Mouse (Mus musculus): ENCODE measurements around the gene Dcp1a. TPM values are rescaled to one million over a fixed set of nuclear protein-coding genes. Genes with fewer than 3 reads are reported as not detected.

Gene Dcp1a
- polyA plus RNA-seq, 1 experiment: 54.6 TPM

- H3K36me3 ChIP-seq (ENCODE audit: control insufficient read depth, insufficient read depth, low read length, poor library complexity, severe bottlenecking): peaks cover 10% of the 10 kb centered on the region
Measured at GRCm38 (mm10) chr14:30528392-30528791, 49.1 kb downstream of the Dcp1a start.

GRCm38 (mm10) chr14:30528961-30529360, 49.6 kb downstream of the Dcp1a start:
- Histone ChIP-seq H3K4me1 (ENCODE audit: control insufficient read depth, insufficient read depth, low read length) (peaks cover 3% of the 10 kb centered on the region), H3K9ac (ENCODE audit: low read depth, poor library complexity, severe bottlenecking) (0 out of 2 replicates have a peak overlapping the region, but pooled peaks have one; percentile 22), H3K9me3 (replicated peaks; ENCODE audit: control insufficient read depth, insufficient read depth, low read length, poor library complexity, severe bottlenecking) (no peaks in the 10 kb centered on the region), H3K27me3 (ENCODE audit: control insufficient read depth, insufficient read depth, low read length, poor library complexity, severe bottlenecking) (no peaks in the 10 kb centered on the region), H3K4me3 (ENCODE audit: low read depth, low read length) (no peak overlapping the region), H3K27ac (ENCODE audit: insufficient read depth, low read length) (peak overlapping the region; percentile 82), H3K36me3 (ENCODE audit: control insufficient read depth, insufficient read depth, low read length, poor library complexity, severe bottlenecking) (peaks cover 5% of the 10 kb centered on the region; the same call in 1 of the 2 replicates)
- TF ChIP-seq CTCF (IDR thresholded peaks at IDR 0.05; ENCODE audit: low read depth, low read length): no peak
- no peak for TF ChIP-seq POLR2A (IDR thresholded peaks at IDR 0.05; ENCODE audit: insufficient read depth, low read length)
- TF ChIP-seq EP300 (IDR thresholded peaks at IDR 0.05; ENCODE audit: insufficient read depth, low read depth, low read length): no peak

More at GRCm38 (mm10) chr14:30528392-30528791, 49.1 kb downstream of the Dcp1a start:
- Histone ChIP-seq H3K9me3 (replicated peaks; ENCODE audit: control insufficient read depth, insufficient read depth, low read length, poor library complexity, severe bottlenecking) (no peaks in the 10 kb centered on the region), H3K4me1 (ENCODE audit: control insufficient read depth, insufficient read depth, low read length) (peaks cover 3% of the 10 kb centered on the region), H3K27me3 (ENCODE audit: control insufficient read depth, insufficient read depth, low read length, poor library complexity, severe bottlenecking) (no peaks in the 10 kb centered on the region), H3K9ac (ENCODE audit: low read depth, poor library complexity, severe bottlenecking) (no peak overlapping the region), H3K4me3 (ENCODE audit: low read depth, low read length) (no peak overlapping the region), H3K27ac (ENCODE audit: insufficient read depth, low read length) (no peak overlapping the region)
- TF ChIP-seq CTCF (IDR thresholded peaks at IDR 0.05; ENCODE audit: low read depth, low read length) (no peak), EP300 (IDR thresholded peaks at IDR 0.05; ENCODE audit: insufficient read depth, low read depth, low read length) (no peak), POLR2A (IDR thresholded peaks at IDR 0.05; ENCODE audit: insufficient read depth, low read length) (no peak)

GRCm38 (mm10) chr14:30529454-30529853, 50.1 kb downstream of the Dcp1a start:
- no peaks in the 10 kb centered on the region for H3K9me3 ChIP-seq (replicated peaks; ENCODE audit: control insufficient read depth, insufficient read depth, low read length, poor library complexity, severe bottlenecking)
- no peak for TF ChIP-seq EP300 (IDR thresholded peaks at IDR 0.05; ENCODE audit: insufficient read depth, low read depth, low read length)
- no peak for TF ChIP-seq CTCF (IDR thresholded peaks at IDR 0.05; ENCODE audit: low read depth, low read length)
- no peak for TF ChIP-seq POLR2A (IDR thresholded peaks at IDR 0.05; ENCODE audit: insufficient read depth, low read length)

GRCm38 (mm10) chr14:30530726-30531269, 51.5 kb downstream of the Dcp1a start:
- Histone ChIP-seq H3K36me3 (ENCODE audit: control insufficient read depth, insufficient read depth, low read length, poor library complexity, severe bottlenecking) (no peaks in the 10 kb centered on the region; the same call in 1 of the 2 replicates), H3K4me3 (ENCODE audit: low read depth, low read length) (peak overlapping the region; percentile 30), H3K9me3 (replicated peaks; ENCODE audit: control insufficient read depth, insufficient read depth, low read length, poor library complexity, severe bottlenecking) (no peaks in the 10 kb centered on the region), H3K9ac (ENCODE audit: low read depth, poor library complexity, severe bottlenecking) (peak overlapping the region; percentile 47), H3K4me1 (ENCODE audit: control insufficient read depth, insufficient read depth, low read length) (peaks cover 3% of the 10 kb centered on the region), H3K27ac (ENCODE audit: insufficient read depth, low read length) (peak overlapping the region; percentile 85), H3K27me3 (ENCODE audit: control insufficient read depth, insufficient read depth, low read length, poor library complexity, severe bottlenecking) (no peaks in the 10 kb centered on the region)
- TF ChIP-seq EP300 (IDR thresholded peaks at IDR 0.05; ENCODE audit: insufficient read depth, low read depth, low read length) (0 out of 2 replicates have a peak, but pooled peaks have one; percentile 54), CTCF (IDR thresholded peaks at IDR 0.05; ENCODE audit: low read depth, low read length) (no peak), POLR2A (IDR thresholded peaks at IDR 0.05; ENCODE audit: insufficient read depth, low read length) (no peak)

More at GRCm38 (mm10) chr14:30529454-30529853, 50.1 kb downstream of the Dcp1a start:
- peaks cover 5% of the 10 kb centered on the region; the same call in 1 of the 2 replicates for H3K36me3 ChIP-seq (ENCODE audit: control insufficient read depth, insufficient read depth, low read length, poor library complexity, severe bottlenecking)
- peaks cover 3% of the 10 kb centered on the region for H3K4me1 ChIP-seq (ENCODE audit: control insufficient read depth, insufficient read depth, low read length)
- H3K27me3 ChIP-seq (ENCODE audit: control insufficient read depth, insufficient read depth, low read length, poor library complexity, severe bottlenecking): no peaks in the 10 kb centered on the region
- H3K9ac ChIP-seq (ENCODE audit: low read depth, poor library complexity, severe bottlenecking): 0 out of 2 replicates have a peak overlapping the region, but pooled peaks have one; percentile 22
- H3K4me3 ChIP-seq (ENCODE audit: low read depth, low read length): no peak overlapping the region
- H3K27ac ChIP-seq (ENCODE audit: insufficient read depth, low read length): peak overlapping the region; percentile 82

GRCm38 (mm10) chr14:30531431-30531830, 52.1 kb downstream of the Dcp1a start:
- peak overlapping the region; percentile 85; the same call in 1 of the 2 replicates for H3K27ac ChIP-seq (ENCODE audit: insufficient read depth, low read length)

GRCm38 (mm10) chr14:30531896-30532295, 52.6 kb downstream of the Dcp1a start:
- Histone ChIP-seq H3K4me1 (ENCODE audit: control insufficient read depth, insufficient read depth, low read length) (peaks cover 3% of the 10 kb centered on the region), H3K36me3 (ENCODE audit: control insufficient read depth, insufficient read depth, low read length, poor library complexity, severe bottlenecking) (no peaks in the 10 kb centered on the region), H3K4me3 (ENCODE audit: low read depth, low read length) (peak overlapping the region; percentile 8), H3K27me3 (ENCODE audit: control insufficient read depth, insufficient read depth, low read length, poor library complexity, severe bottlenecking) (no peaks in the 10 kb centered on the region), H3K9ac (ENCODE audit: low read depth, poor library complexity, severe bottlenecking) (no peak overlapping the region), H3K9me3 (replicated peaks; ENCODE audit: control insufficient read depth, insufficient read depth, low read length, poor library complexity, severe bottlenecking) (no peaks in the 10 kb centered on the region), H3K27ac (ENCODE audit: insufficient read depth, low read length) (no peak overlapping the region)
- TF ChIP-seq POLR2A (IDR thresholded peaks at IDR 0.05; ENCODE audit: insufficient read depth, low read length): no peak
- no peak for TF ChIP-seq CTCF (IDR thresholded peaks at IDR 0.05; ENCODE audit: low read depth, low read length)
- no peak for TF ChIP-seq EP300 (IDR thresholded peaks at IDR 0.05; ENCODE audit: insufficient read depth, low read depth, low read length)

More at GRCm38 (mm10) chr14:30531431-30531830, 52.1 kb downstream of the Dcp1a start:
- Histone ChIP-seq H3K27me3 (ENCODE audit: control insufficient read depth, insufficient read depth, low read length, poor library complexity, severe bottlenecking) (no peaks in the 10 kb centered on the region), H3K4me3 (ENCODE audit: low read depth, low read length) (peak overlapping the region; percentile 8; the same call in 1 of the 2 replicates), H3K36me3 (ENCODE audit: control insufficient read depth, insufficient read depth, low read length, poor library complexity, severe bottlenecking) (no peaks in the 10 kb centered on the region), H3K9me3 (replicated peaks; ENCODE audit: control insufficient read depth, insufficient read depth, low read length, poor library complexity, severe bottlenecking) (no peaks in the 10 kb centered on the region), H3K4me1 (ENCODE audit: control insufficient read depth, insufficient read depth, low read length) (peaks cover 3% of the 10 kb centered on the region), H3K9ac (ENCODE audit: low read depth, poor library complexity, severe bottlenecking) (no peak overlapping the region)
- TF ChIP-seq EP300 (IDR thresholded peaks at IDR 0.05; ENCODE audit: insufficient read depth, low read depth, low read length) (no peak), POLR2A (IDR thresholded peaks at IDR 0.05; ENCODE audit: insufficient read depth, low read length) (no peak), CTCF (IDR thresholded peaks at IDR 0.05; ENCODE audit: low read depth, low read length) (no peak)
